Mouse (Mus musculus) megakaryocyte, embryonic 14.5 days (primary cell): ENCODE results near the gene Ncor2. TPM values are rescaled to one million over a fixed set of nuclear protein-coding genes. Genes with fewer than 3 reads are reported as not detected.
A peak's percentile ranks its signal among the peaks of the same experiment; 100 is the strongest.

Experiments
- H3K27me3 ChIP-seq: replicated peaks from 2 replicates; pipeline ENCODE3; 2012; ENCODE audit warnings: inconsistent platforms
- H3K36me3 ChIP-seq: replicated peaks from 2 replicates; pipeline ENCODE3; 2012; ENCODE audit warnings: low read length, inconsistent platforms, mixed read lengths
- H3K4me1 ChIP-seq: 2 replicates; pipeline ENCODE4 v1.6.1; 2012; ENCODE audit warnings: inconsistent platforms
- H3K4me3 ChIP-seq: replicated peaks from 2 replicates; pipeline ENCODE3; 2012; ENCODE audit warnings: moderate library complexity, mild to moderate bottlenecking, inconsistent platforms
- H3K9me3 ChIP-seq: 2 replicates; pipeline ENCODE4 v1.6.1; 2012; ENCODE audit warnings: inconsistent platforms
- FLI1 ChIP-seq: IDR thresholded peaks from 2 replicates; pipeline ENCODE4 v1.6.1; 2012; ENCODE audit warnings: low read length, inconsistent platforms, mixed read lengths
- GATA1 ChIP-seq: IDR thresholded peaks from 3 replicates; pipeline ENCODE4 v1.6.1; 2012; ENCODE audit warnings: mixed read lengths, low read length, inconsistent platforms, borderline replicate concordance
- polyA plus RNA-seq: library from polyadenylated mRNA; stranded (reverse); fragments of >175 nt; gene quantifications from 2 replicates; pipeline ENCODE4 v1.2.3, GENCODE M21; 2012; ENCODE audit warnings: low replicate concordance; ENCODE audit not compliant: insufficient read depth

The Ncor2 gene
- polyA plus RNA-seq, 1 experiment: 109 TPM

- H3K4me1 ChIP-seq: peaks cover 83% of the 10 kb centered on the region
- H3K27me3 ChIP-seq: peaks cover 43% of the 10 kb centered on the region
- no peak overlapping the region for H3K4me3 ChIP-seq
- H3K36me3 ChIP-seq: peaks cover 2% of the 10 kb centered on the region
- no peaks in the 10 kb centered on the region for H3K9me3 ChIP-seq
- TF ChIP-seq FLI1 (no peak), GATA1 (no peak)
These were observed 19.1 kb downstream of the Ncor2 start for GRCm38 (mm10) chr5:125159804-125160405.

GRCm38 (mm10) chr5:125159293-125159692, 19.7 kb downstream of the Ncor2 start:
- H3K36me3 ChIP-seq: peaks cover 2% of the 10 kb centered on the region
- peaks cover 44% of the 10 kb centered on the region for H3K27me3 ChIP-seq
- TF ChIP-seq GATA1 (no peak), FLI1 (no peak)
- no peaks in the 10 kb centered on the region for H3K9me3 ChIP-seq
- H3K4me3 ChIP-seq: no peak overlapping the region
- peaks cover 80% of the 10 kb centered on the region for H3K4me1 ChIP-seq

- Histone ChIP-seq H3K36me3 (peaks cover 2% of the 10 kb centered on the region), H3K4me3 (peak overlapping the region; percentile 56), H3K9me3 (no peaks in the 10 kb centered on the region), H3K27me3 (peaks cover 47% of the 10 kb centered on the region), H3K4me1 (peaks cover 81% of the 10 kb centered on the region)
- TF ChIP-seq FLI1 (no peak), GATA1 (no peak)
These were observed 20.6 kb downstream of the Ncor2 start for GRCm38 (mm10) chr5:125158232-125158961.

GRCm38 (mm10) chr5:125157375-125158033, 21.5 kb downstream of the Ncor2 start:
- H3K4me3 ChIP-seq: no peak overlapping the region
- peaks cover 51% of the 10 kb centered on the region for H3K27me3 ChIP-seq
- no peak for TF ChIP-seq FLI1
- TF ChIP-seq GATA1: no peak
- H3K4me1 ChIP-seq: peaks cover 83% of the 10 kb centered on the region
- H3K9me3 ChIP-seq: no peaks in the 10 kb centered on the region
- peaks cover 2% of the 10 kb centered on the region for H3K36me3 ChIP-seq

- H3K9me3 ChIP-seq: no peaks in the 10 kb centered on the region
- TF ChIP-seq FLI1 (no peak), GATA1 (no peak)
These were observed 22.4 kb downstream of the Ncor2 start for GRCm38 (mm10) chr5:125156418-125157205.

GRCm38 (mm10) chr5:125155451-125155850, 23.6 kb downstream of the Ncor2 start:
- Histone ChIP-seq H3K36me3 (no peaks in the 10 kb centered on the region), H3K27me3 (peaks cover 57% of the 10 kb centered on the region), H3K4me3 (no peak overlapping the region), H3K4me1 (peaks cover 93% of the 10 kb centered on the region), H3K9me3 (no peaks in the 10 kb centered on the region)
- TF ChIP-seq FLI1 (no peak), GATA1 (no peak)

More at GRCm38 (mm10) chr5:125156418-125157205, 22.4 kb downstream of the Ncor2 start:
- Histone ChIP-seq H3K36me3 (no peaks in the 10 kb centered on the region), H3K4me1 (peaks cover 86% of the 10 kb centered on the region), H3K27me3 (peaks cover 58% of the 10 kb centered on the region), H3K4me3 (peak overlapping the region; percentile 73)

GRCm38 (mm10) chr5:125154989-125155388, 24.0 kb downstream of the Ncor2 start:
- no peak for TF ChIP-seq FLI1
- TF ChIP-seq GATA1: no peak
- H3K36me3 ChIP-seq: no peaks in the 10 kb centered on the region
- peaks cover 52% of the 10 kb centered on the region for H3K27me3 ChIP-seq
- H3K4me3 ChIP-seq: no peak overlapping the region
- no peaks in the 10 kb centered on the region for H3K9me3 ChIP-seq
- H3K4me1 ChIP-seq: peaks cover 89% of the 10 kb centered on the region

GRCm38 (mm10) chr5:125154178-125154577, 24.8 kb downstream of the Ncor2 start:
- H3K4me1 ChIP-seq: peaks cover 81% of the 10 kb centered on the region
- no peaks in the 10 kb centered on the region for H3K36me3 ChIP-seq
- H3K9me3 ChIP-seq: no peaks in the 10 kb centered on the region
- no peak overlapping the region for H3K4me3 ChIP-seq
- peaks cover 46% of the 10 kb centered on the region for H3K27me3 ChIP-seq
- TF ChIP-seq GATA1: no peak
- no peak for TF ChIP-seq FLI1

GRCm38 (mm10) chr5:125153201-125153816, 25.7 kb downstream of the Ncor2 start:
- TF ChIP-seq FLI1: no peak
- no peak for TF ChIP-seq GATA1
- Histone ChIP-seq H3K4me3 (no peak overlapping the region), H3K9me3 (no peaks in the 10 kb centered on the region), H3K4me1 (peaks cover 72% of the 10 kb centered on the region), H3K27me3 (peaks cover 45% of the 10 kb centered on the region), H3K36me3 (no peaks in the 10 kb centered on the region)
